Comparison of ENCODE assay signal across 31 mouse cellular contexts in the genomic region with DNA sequence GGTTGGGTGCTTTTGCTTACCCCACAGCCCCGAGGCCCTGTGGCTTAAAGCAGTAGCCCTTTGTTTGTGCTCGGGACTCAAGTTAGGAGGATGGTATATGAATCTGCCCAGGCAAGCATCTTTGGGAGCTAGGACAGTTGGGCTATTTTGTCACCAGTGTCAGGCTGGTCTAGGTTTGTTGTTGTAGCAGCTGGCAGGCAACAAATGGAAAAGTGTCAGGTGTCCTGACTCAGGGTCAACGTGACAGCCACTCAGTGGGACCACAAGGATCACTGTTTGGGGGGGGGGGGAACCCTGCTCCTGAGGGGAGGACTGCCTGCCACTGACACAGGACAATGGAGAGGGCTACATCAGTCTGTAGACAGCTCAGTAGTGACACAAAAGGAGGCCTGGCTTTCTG. TPM values are rescaled to one million over a fixed set of nuclear protein-coding genes. Genes with fewer than 3 reads are reported as not detected.
DNase-seq lines count a peak whose midpoint lies in the region; ATAC-seq and TF ChIP-seq lines count a peak whose summit lies in the region.
"Had no signal": no experiment of that assay in that cellular context is flagged by ENCODE, and none has a peak within 500 bp of the region (broad histone marks: within the 10 kb centered on the region; RNA-seq: fewer than 3 reads in every experiment).

No protein-coding gene starts in this region.

- no peak for ATAC-seq in kidney, postnatal 0 days (replicated peaks; ENCODE audit: low FRiP score, low read depth)
- ATAC-seq: activated CD4-positive, CD25-positive, alpha-beta regulatory T cell, adult 4 months; forebrain, embryonic 13.5 days; forebrain, embryonic 16.5 days; hindbrain, embryonic 16.5 days; intestine, embryonic 15.5 days had no signal

- peak overlapping the region; percentile 82 for H3K27ac ChIP-seq in cerebellum, adult 2 months (ENCODE audit: insufficient read depth, low read length)
- no peak overlapping the region for H3K27ac ChIP-seq in kidney, postnatal 0 days
- H3K27ac ChIP-seq in ES-Bruce4 (ENCODE audit: insufficient read depth, low read length): peak overlapping the region; percentile 32
- H3K27ac ChIP-seq: embryonic facial prominence, embryonic 15.5 days; forebrain, embryonic 13.5 days; heart, embryonic 15.5 days; hindbrain, embryonic 10.5 days; hindbrain, embryonic 13.5 days; intestine, embryonic 15.5 days had no signal

- H3K36me3 ChIP-seq in kidney, postnatal 0 days (ENCODE audit: insufficient read depth, low read length): peaks cover 40% of the 10 kb centered on the region
- H3K36me3 ChIP-seq in ES-Bruce4 (ENCODE audit: control insufficient read depth, insufficient read depth, low read length, poor library complexity, severe bottlenecking): peaks cover 3% of the 10 kb centered on the region; the same call in 1 of the 2 replicates

- H3K9me3 ChIP-seq in kidney, postnatal 0 days (replicated peaks; ENCODE audit: low read length): no peaks in the 10 kb centered on the region
- H3K9me3 ChIP-seq in ES-Bruce4 (replicated peaks; ENCODE audit: control insufficient read depth, insufficient read depth, low read length, poor library complexity, severe bottlenecking): no peaks in the 10 kb centered on the region
- H3K9me3 ChIP-seq: embryonic facial prominence, embryonic 15.5 days; forebrain, embryonic 13.5 days; heart, embryonic 12.5 days; heart, embryonic 15.5 days; hindbrain, embryonic 10.5 days; hindbrain, embryonic 13.5 days; intestine, embryonic 15.5 days had no signal

- H3K9ac ChIP-seq in kidney, postnatal 0 days (ENCODE audit: low read depth, low read length): 0 out of 2 replicates have a peak overlapping the region, but pooled peaks have one; percentile 4
- no peak overlapping the region for H3K9ac ChIP-seq in ES-Bruce4 (ENCODE audit: low read depth, poor library complexity, severe bottlenecking)
- H3K9ac ChIP-seq: embryonic facial prominence, embryonic 15.5 days; forebrain, embryonic 13.5 days; heart, embryonic 12.5 days; heart, embryonic 15.5 days; hindbrain, embryonic 13.5 days; intestine, embryonic 15.5 days had no signal

- H3K27me3 ChIP-seq in cerebellum, adult 2 months (ENCODE audit: control insufficient read depth, insufficient read depth, low read length): no peaks in the 10 kb centered on the region
- no peaks in the 10 kb centered on the region for H3K27me3 ChIP-seq in kidney, postnatal 0 days (ENCODE audit: insufficient read depth, low read length)
- H3K27me3 ChIP-seq in ES-Bruce4 (ENCODE audit: control insufficient read depth, insufficient read depth, low read length, poor library complexity, severe bottlenecking): no peaks in the 10 kb centered on the region
- H3K27me3 ChIP-seq: embryonic facial prominence, embryonic 15.5 days; forebrain, embryonic 13.5 days; heart, embryonic 12.5 days; heart, embryonic 15.5 days; hindbrain, embryonic 13.5 days; intestine, embryonic 15.5 days had no signal

- no peak overlapping the region for H3K4me2 ChIP-seq in kidney, postnatal 0 days (ENCODE audit: low read length)
- H3K4me2 ChIP-seq: embryonic facial prominence, embryonic 15.5 days; forebrain, embryonic 13.5 days; heart, embryonic 12.5 days; heart, embryonic 15.5 days; hindbrain, embryonic 13.5 days; intestine, embryonic 15.5 days had no signal

- TF ChIP-seq EP300 in ES-Bruce4 (IDR thresholded peaks at IDR 0.05; ENCODE audit: insufficient read depth, low read depth, low read length): no peak

- WGBS in cerebellum, adult 2 months: 71% methylated on average over 3 of the region's 3 CpGs
- 63% methylated on average over 3 of the region's 3 CpGs for WGBS in kidney, postnatal 0 days

- peaks cover 46% of the 10 kb centered on the region for H3K4me1 ChIP-seq in cerebellum, adult 2 months (ENCODE audit: control insufficient read depth, insufficient read depth, low read length)
- no peaks in the 10 kb centered on the region for H3K4me1 ChIP-seq in kidney, postnatal 0 days (replicated peaks; ENCODE audit: insufficient read depth, low read length)
- peaks cover 14% of the 10 kb centered on the region for H3K4me1 ChIP-seq in ES-Bruce4 (ENCODE audit: control insufficient read depth, insufficient read depth, low read length)

- no peak overlapping the region for H3K4me3 ChIP-seq in cerebellum, adult 2 months (replicated peaks; ENCODE audit: insufficient read depth, low read depth, low read length)
- no peak overlapping the region for H3K4me3 ChIP-seq in kidney, postnatal 0 days (replicated peaks; ENCODE audit: low read depth, low read length)
- no peak overlapping the region for H3K4me3 ChIP-seq in ES-Bruce4 (ENCODE audit: low read depth, low read length)
- H3K4me3 ChIP-seq: embryonic facial prominence, embryonic 15.5 days; erythroblast, embryonic 14.5 days; forebrain, embryonic 13.5 days; heart, embryonic 12.5 days; heart, embryonic 15.5 days; hindbrain, embryonic 10.5 days; hindbrain, embryonic 13.5 days; intestine, embryonic 15.5 days had no signal

- TF ChIP-seq POLR2A in cerebellum, adult 2 months (IDR thresholded peaks at IDR 0.05; ENCODE audit: borderline replicate concordance, insufficient read depth, low read length): no peak
- TF ChIP-seq POLR2A in ES-Bruce4 (IDR thresholded peaks at IDR 0.05; ENCODE audit: insufficient read depth, low read length): no peak

- TF ChIP-seq CTCF in cerebellum, adult 2 months (IDR thresholded peaks at IDR 0.05; ENCODE audit: borderline replicate concordance, insufficient read depth, low read depth, low read length): no peak
- TF ChIP-seq CTCF in kidney, postnatal 0 days (IDR thresholded peaks at IDR 0.05; ENCODE audit: low read depth): no peak
- no peak for TF ChIP-seq CTCF in ES-Bruce4 (IDR thresholded peaks at IDR 0.05; ENCODE audit: low read depth, low read length)

- DNase-seq in cerebellum, adult 2 months: no peak
- DNase-seq in cerebellum, adult 9-10 months: no peak
- DNase-seq in kidney, postnatal 0 days (ENCODE audit: low spot score): no peak
- DNase-seq in kidney, adult 11 months: no peak
- DNase-seq in urinary bladder, postnatal 14 days (ENCODE audit: low spot score): no peak
- DNase-seq in ovary, postnatal 14 days (ENCODE audit: low spot score): no peak
- DNase-seq: adrenal gland, adult 8-10 months; adrenal gland, postnatal 25 days; cerebellum, adult 11-12 months; cerebellum, adult 9-11 months; embryo, embryonic 11 days; gastrocnemius, postnatal 14 days; heart, adult 18-20 months; heart, postnatal 10 days; heart, postnatal 36 days had no signal

RNA-seq across cellular contexts. Expression of a gene that starts 40.4 kb away (rescaled TPM):
- polyA plus RNA-seq in cerebellum, adult 2 months (2012; rRNA removed): 0.19 and 0.28 TPM in 2 replicates
- polyA plus RNA-seq in kidney, postnatal 0 days (2015; fragmentation: Nextera tagmentation; extraction: Ambion mirVana): 3.8 and 4.5 TPM in 2 replicates
- polyA plus RNA-seq in ES-Bruce4 (2011; ENCODE audit: insufficient read depth, insufficient read length, low read depth, missing spikeins): 0.75 TPM in 1 of 2 replicates, not detected in the other
- polyA plus RNA-seq: embryonic facial prominence, embryonic 15.5 days; erythroblast, embryonic 14.5 days; forebrain, embryonic 13.5 days; forebrain, embryonic 16.5 days; heart, embryonic 12.5 days; heart, embryonic 15.5 days; hindbrain, embryonic 10.5 days; hindbrain, embryonic 13.5 days had no signal

RNA-seq across cellular contexts. Expression of a gene that starts 48.1 kb away (rescaled TPM):
- not detected in 2 replicates for polyA plus RNA-seq in cerebellum, adult 2 months (2012; rRNA removed)
- polyA plus RNA-seq in kidney, postnatal 0 days (2015; fragmentation: Nextera tagmentation; extraction: Ambion mirVana): 0.41 TPM in 1 of 2 replicates, not detected in the other
- polyA plus RNA-seq in ES-Bruce4 (2011; ENCODE audit: insufficient read depth, insufficient read length, low read depth, missing spikeins): not detected in 2 replicates
- polyA plus RNA-seq: activated CD4-positive, CD25-positive, alpha-beta regulatory T cell, adult 4 months; brain, embryonic 14.5 days; cortical plate, adult 2 months; embryonic facial prominence, embryonic 11.5 days; embryonic facial prominence, embryonic 15.5 days; erythroblast, embryonic 14.5 days; gonadal fat pad, adult 2 months; heart, embryonic 12.5 days; heart, embryonic 15.5 days; hindbrain, embryonic 10.5 days; hindbrain, embryonic 13.5 days; hindbrain, embryonic 16.5 days had no signal
